Mouse (Mus musculus): ENCODE measurements at regions not wholly inside any gene's neighbourhood (a gene's known extent, or its start where the extent isn't known, plus 50 kb on each side); places are given as distances from the start of the nearest gene placed in this dataset.

- Histone ChIP-seq H3K4me3 (no peak overlapping the region), H3K27ac (no peak overlapping the region), H3K9me3 (no peaks in the 10 kb centered on the region), H3K27me3 (ENCODE audit: poor library complexity, severe bottlenecking) (peaks cover 87% of the 10 kb centered on the region), H3K36me3 (replicated peaks) (no peaks in the 10 kb centered on the region), H3K4me1 (peaks cover 12% of the 10 kb centered on the region)
- DNase-seq (ENCODE audit: extremely low spot score, low spot score) = no peak
- WGBS = 81% methylated on average over 12 of the region's 12 CpGs
Measured at GRCm38 (mm10) chrX:11829411-11830002, 330.6 kb downstream of the Bcor start.

- no peak overlapping the region for H3K4me3 ChIP-seq
- 72% methylated on average over 5 of the region's 5 CpGs for WGBS
- no peak for DNase-seq (ENCODE audit: extremely low spot score, low spot score)
- H3K27ac ChIP-seq = no peak overlapping the region
- no peaks in the 10 kb centered on the region for H3K9me3 ChIP-seq
- H3K36me3 ChIP-seq (replicated peaks) = no peaks in the 10 kb centered on the region
- H3K4me1 ChIP-seq = peaks cover 15% of the 10 kb centered on the region
- H3K27me3 ChIP-seq (ENCODE audit: poor library complexity, severe bottlenecking) = peaks cover 88% of the 10 kb centered on the region
Measured at GRCm38 (mm10) chrX:11837566-11837965, 322.6 kb downstream of the Bcor start.

DNA sequence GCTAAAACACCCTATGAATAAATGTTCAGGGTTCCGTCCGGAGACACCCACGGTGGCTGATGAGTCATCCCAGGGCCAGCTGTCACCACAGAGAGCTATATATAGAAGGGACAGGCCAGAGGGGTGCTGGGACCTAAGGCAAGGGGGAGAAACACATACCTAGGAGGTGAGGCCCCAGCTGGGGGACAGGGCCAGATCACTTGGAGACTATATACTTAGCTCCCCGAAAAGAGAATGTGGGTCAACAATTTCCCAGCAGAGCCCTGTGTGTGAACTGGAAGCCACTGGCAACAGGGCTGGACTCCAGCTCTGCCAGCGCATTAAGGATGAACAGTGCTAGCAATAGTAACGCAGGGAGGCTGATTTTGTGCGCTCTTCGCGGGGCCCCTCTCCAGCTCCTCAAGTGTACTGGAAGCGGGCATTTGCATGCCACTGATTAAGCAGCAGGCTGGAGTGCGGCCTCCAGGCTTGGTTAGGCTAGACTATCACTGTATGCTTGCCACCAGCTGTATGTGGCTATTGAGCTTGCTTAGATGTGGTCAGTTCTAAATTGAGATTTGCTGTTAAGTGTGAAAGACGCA lies 320.4 kb downstream of the Bcor start:
- WGBS = 79% methylated on average over 12 of the region's 12 CpGs

DNA sequence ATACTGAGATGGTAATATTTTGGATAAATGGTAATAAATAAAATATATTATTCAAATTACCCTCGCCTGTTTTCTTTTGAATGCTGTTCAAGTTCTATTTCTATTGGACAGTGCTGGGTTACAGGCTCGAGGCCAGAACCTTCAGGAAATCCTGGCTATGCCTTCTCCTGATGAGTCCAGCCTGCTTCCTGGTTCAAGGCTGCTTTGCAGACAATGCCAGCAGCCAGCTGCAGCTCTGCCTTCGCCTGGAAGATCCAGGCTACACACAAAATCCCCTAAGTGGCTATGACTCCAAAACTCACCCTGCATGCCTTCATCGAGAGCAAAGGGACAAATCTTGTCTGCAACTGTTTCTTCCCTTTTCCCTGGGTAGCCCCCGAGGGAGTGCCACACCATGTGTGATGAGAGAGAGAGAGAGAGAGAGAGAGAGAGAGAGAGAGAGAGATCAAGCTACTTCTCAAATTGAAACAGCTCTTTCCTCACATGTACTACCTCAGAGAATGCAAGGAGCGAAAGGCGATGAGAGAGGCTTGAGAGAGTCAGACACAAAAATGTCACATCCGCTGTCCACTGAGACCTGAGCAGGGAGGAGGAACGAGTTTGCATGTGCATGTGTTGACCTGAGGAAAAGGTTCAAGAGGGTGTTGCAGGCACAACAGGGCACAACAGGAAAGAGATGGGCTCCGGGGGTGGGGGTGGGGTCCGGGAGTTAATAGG lies 319.7 kb downstream of the Bcor start:
- Histone ChIP-seq H3K27me3 (ENCODE audit: poor library complexity, severe bottlenecking) (peaks cover 95% of the 10 kb centered on the region), H3K27ac (no peak overlapping the region)
- DNase-seq (ENCODE audit: extremely low spot score, low spot score) = no peak

More for the DNA sequence above, 320.4 kb downstream of the Bcor start:
- H3K4me3 ChIP-seq = no peak overlapping the region
- no peaks in the 10 kb centered on the region for H3K36me3 ChIP-seq (replicated peaks)
- peaks cover 15% of the 10 kb centered on the region for H3K4me1 ChIP-seq
- no peak overlapping the region for H3K27ac ChIP-seq
- no peaks in the 10 kb centered on the region for H3K9me3 ChIP-seq
- H3K27me3 ChIP-seq (ENCODE audit: poor library complexity, severe bottlenecking) = peaks cover 95% of the 10 kb centered on the region
- no peak for DNase-seq (ENCODE audit: extremely low spot score, low spot score)

GRCm38 (mm10) chrX:11845566-11845965 lies 314.6 kb downstream of the Bcor start:
- no peak for DNase-seq (ENCODE audit: extremely low spot score, low spot score)
- Histone ChIP-seq H3K27ac (no peak overlapping the region), H3K27me3 (ENCODE audit: poor library complexity, severe bottlenecking) (peaks cover 89% of the 10 kb centered on the region), H3K36me3 (replicated peaks) (no peaks in the 10 kb centered on the region), H3K9me3 (no peaks in the 10 kb centered on the region), H3K4me1 (peaks cover 21% of the 10 kb centered on the region), H3K4me3 (no peak overlapping the region)
- 83% methylated on average over 2 of the region's 2 CpGs for WGBS

More for the DNA sequence above, 319.7 kb downstream of the Bcor start:
- Histone ChIP-seq H3K4me3 (no peak overlapping the region), H3K9me3 (no peaks in the 10 kb centered on the region), H3K36me3 (replicated peaks) (no peaks in the 10 kb centered on the region), H3K4me1 (peaks cover 15% of the 10 kb centered on the region)
- 66% methylated on average over 10 of the region's 11 CpGs for WGBS

- Histone ChIP-seq H3K4me3 (no peak overlapping the region), H3K27me3 (ENCODE audit: poor library complexity, severe bottlenecking) (peaks cover 100% of the 10 kb centered on the region), H3K36me3 (replicated peaks) (no peaks in the 10 kb centered on the region), H3K9me3 (no peaks in the 10 kb centered on the region), H3K27ac (no peak overlapping the region), H3K4me1 (peaks cover 13% of the 10 kb centered on the region)
- no peak for DNase-seq (ENCODE audit: extremely low spot score, low spot score)
- 84% methylated on average over 4 of the region's 4 CpGs for WGBS
Measured at GRCm38 (mm10) chrX:11855910-11856309, 304.2 kb downstream of the Bcor start.

GRCm38 (mm10) chrX:11859396-11859795 lies 300.8 kb downstream of the Bcor start:
- DNase-seq (ENCODE audit: extremely low spot score, low spot score) = no peak
- Histone ChIP-seq H3K27ac (no peak overlapping the region), H3K27me3 (ENCODE audit: poor library complexity, severe bottlenecking) (peaks cover 100% of the 10 kb centered on the region), H3K4me1 (peaks cover 19% of the 10 kb centered on the region), H3K36me3 (replicated peaks) (no peaks in the 10 kb centered on the region), H3K9me3 (no peaks in the 10 kb centered on the region), H3K4me3 (no peak overlapping the region)
- 65% methylated on average over 9 of the region's 9 CpGs for WGBS

- Histone ChIP-seq H3K4me1 (peaks cover 19% of the 10 kb centered on the region), H3K36me3 (replicated peaks) (no peaks in the 10 kb centered on the region), H3K4me3 (no peak overlapping the region), H3K27ac (no peak overlapping the region), H3K9me3 (no peaks in the 10 kb centered on the region), H3K27me3 (ENCODE audit: poor library complexity, severe bottlenecking) (peaks cover 100% of the 10 kb centered on the region)
- 48% methylated on average over 11 of the region's 11 CpGs for WGBS
- no peak for DNase-seq (ENCODE audit: extremely low spot score, low spot score)
Measured at GRCm38 (mm10) chrX:11861119-11861708, 298.9 kb downstream of the Bcor start.

GRCm38 (mm10) chrX:11861892-11862291 lies 298.3 kb downstream of the Bcor start:
- Histone ChIP-seq H3K36me3 (replicated peaks) (no peaks in the 10 kb centered on the region), H3K27me3 (ENCODE audit: poor library complexity, severe bottlenecking) (peaks cover 100% of the 10 kb centered on the region), H3K4me1 (peaks cover 19% of the 10 kb centered on the region), H3K4me3 (no peak overlapping the region), H3K27ac (no peak overlapping the region), H3K9me3 (no peaks in the 10 kb centered on the region)
- DNase-seq (ENCODE audit: extremely low spot score, low spot score) = no peak
- 21% methylated on average over 8 of the region's 8 CpGs for WGBS

DNA sequence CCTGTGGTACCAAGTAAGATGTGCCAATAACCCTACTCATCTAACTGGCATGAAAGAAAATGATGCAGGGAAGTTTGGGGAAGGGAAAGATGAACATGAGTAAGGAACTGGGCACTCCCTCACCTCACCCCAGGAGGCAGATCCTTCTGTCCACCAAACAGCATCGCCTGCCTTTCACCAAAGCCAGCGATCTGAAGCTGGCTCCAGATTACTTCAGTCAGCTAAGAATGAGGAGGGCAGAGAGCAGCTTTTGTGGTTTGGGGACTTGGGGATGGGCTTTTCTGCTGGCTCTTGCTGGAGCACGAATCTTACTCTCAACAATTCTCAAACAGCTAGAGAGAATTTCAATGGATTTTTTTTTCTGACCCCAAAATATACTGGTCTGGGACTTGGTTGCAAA lies 297.0 kb downstream of the Bcor start:
- peaks cover 19% of the 10 kb centered on the region for H3K4me1 ChIP-seq
- no peak overlapping the region for H3K27ac ChIP-seq
- H3K36me3 ChIP-seq (replicated peaks) = no peaks in the 10 kb centered on the region
- no peaks in the 10 kb centered on the region for H3K9me3 ChIP-seq
- WGBS = 13% methylated on average over 3 of the region's 3 CpGs
- no peak overlapping the region for H3K4me3 ChIP-seq
- H3K27me3 ChIP-seq (ENCODE audit: poor library complexity, severe bottlenecking) = peaks cover 100% of the 10 kb centered on the region
- no peak for DNase-seq (ENCODE audit: extremely low spot score, low spot score)

DNA sequence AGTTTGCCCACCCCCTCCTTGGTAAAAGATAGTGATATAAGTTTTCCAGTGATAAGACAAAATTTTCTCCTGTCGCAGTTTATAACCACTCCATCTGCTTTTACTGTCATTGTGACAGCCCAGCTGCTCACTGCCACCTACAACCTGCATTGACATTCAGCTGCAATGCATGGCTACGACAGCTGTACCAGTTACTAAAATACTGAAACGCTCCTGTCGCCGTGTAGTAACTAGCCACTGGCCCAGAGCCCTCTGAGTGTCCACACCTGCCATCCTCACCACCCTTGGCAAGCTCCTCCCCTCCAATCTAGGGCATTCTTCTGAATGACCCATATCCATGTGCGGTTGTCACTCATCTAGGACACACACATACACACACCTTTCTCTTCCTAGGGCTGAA lies 286.2 kb downstream of the Bcor start:
- Histone ChIP-seq H3K36me3 (replicated peaks) (no peaks in the 10 kb centered on the region), H3K27me3 (ENCODE audit: poor library complexity, severe bottlenecking) (peaks cover 79% of the 10 kb centered on the region), H3K27ac (no peak overlapping the region), H3K4me1 (no peaks in the 10 kb centered on the region), H3K9me3 (no peaks in the 10 kb centered on the region), H3K4me3 (no peak overlapping the region)
- no peak for DNase-seq (ENCODE audit: extremely low spot score, low spot score)
- 95% methylated on average over 6 of the region's 6 CpGs for WGBS

DNA sequence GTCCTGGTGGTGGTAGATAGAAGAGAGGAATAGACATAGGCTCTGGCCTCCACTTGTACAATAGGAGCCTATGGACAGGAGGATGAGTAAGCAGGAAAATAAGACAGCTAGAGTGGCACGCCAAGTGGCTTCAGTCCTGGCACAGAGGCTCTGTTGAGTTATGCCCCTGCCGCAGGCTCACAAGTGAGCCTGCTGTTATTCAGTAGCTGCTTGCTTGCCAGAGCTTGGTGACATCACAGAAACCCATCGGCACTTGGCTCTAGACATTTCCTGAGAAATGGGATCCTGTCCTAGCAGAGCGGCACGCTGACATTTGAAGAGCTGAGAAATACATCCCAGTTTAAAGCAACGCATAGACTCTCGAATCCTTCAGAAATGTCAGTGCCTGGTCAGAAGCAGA lies 283.5 kb downstream of the Bcor start:
- no peak overlapping the region for H3K27ac ChIP-seq
- no peaks in the 10 kb centered on the region for H3K36me3 ChIP-seq (replicated peaks)
- peaks cover 77% of the 10 kb centered on the region for H3K27me3 ChIP-seq (ENCODE audit: poor library complexity, severe bottlenecking)
- no peak overlapping the region for H3K4me3 ChIP-seq
- 91% methylated on average over 7 of the region's 7 CpGs for WGBS
- H3K9me3 ChIP-seq = no peaks in the 10 kb centered on the region
- DNase-seq (ENCODE audit: extremely low spot score, low spot score) = no peak
- H3K4me1 ChIP-seq = no peaks in the 10 kb centered on the region

- peaks cover 77% of the 10 kb centered on the region for H3K27me3 ChIP-seq (ENCODE audit: poor library complexity, severe bottlenecking)
- no peak overlapping the region for H3K27ac ChIP-seq
- H3K36me3 ChIP-seq (replicated peaks) = no peaks in the 10 kb centered on the region
- H3K4me3 ChIP-seq = no peak overlapping the region
- no peaks in the 10 kb centered on the region for H3K4me1 ChIP-seq
- 83% methylated on average over 8 of the region's 8 CpGs for WGBS
- no peak for DNase-seq (ENCODE audit: extremely low spot score, low spot score)
- H3K9me3 ChIP-seq = no peaks in the 10 kb centered on the region
Measured at GRCm38 (mm10) chrX:11878028-11878427, 282.1 kb downstream of the Bcor start.

Measured in forebrain, embryonic 10.5 days (tissue).